Mouse (Mus musculus) intestine, postnatal 0 days (tissue): Measurements from ENCODE around the gene Usp33. TPM values are rescaled to one million over a fixed set of nuclear protein-coding genes. Genes with fewer than 3 reads are reported as not detected.

ENCODE experiments used
- ATAC-seq: fragments of 200-750 bp; cut with Nextera tagmentation; 2 replicates; pipeline ENCODE4 v1.8.0; 2017; ENCODE audit warnings: mild to moderate bottlenecking, moderate TSS enrichment, moderate library complexity
- H3K27ac ChIP-seq: fragments of 300-500 bp; sonication (generic); 2 replicates; pipeline ENCODE4 v1.5.1; 2014; ENCODE audit warnings: mild to moderate bottlenecking, low read depth, low read length, moderate library complexity
- H3K27me3 ChIP-seq: fragments of 300-500 bp; sonication (generic); replicated peaks from 2 replicates; pipeline ENCODE4 v1.6.1; 2014; ENCODE audit warnings: low read length, mixed read lengths; ENCODE audit not compliant: control insufficient read depth, insufficient read depth
- H3K36me3 ChIP-seq: fragments of 300-500 bp; sonication (generic); 2 replicates; pipeline ENCODE4 v1.6.1; 2014; ENCODE audit warnings: mild to moderate bottlenecking, moderate library complexity; ENCODE audit not compliant: control insufficient read depth, insufficient read depth
- H3K4me1 ChIP-seq: fragments of 300-500 bp; sonication (generic); replicated peaks from 2 replicates; pipeline ENCODE4 v1.6.1; 2014; ENCODE audit warnings: antibody characterized with exemption, low read length, mixed read lengths; ENCODE audit not compliant: control insufficient read depth, insufficient read depth
- H3K4me2 ChIP-seq: fragments of 300-500 bp; sonication (generic); replicated peaks from 2 replicates; pipeline ENCODE4 v1.6.1; 2014; ENCODE audit warnings: low read depth, mild to moderate bottlenecking, moderate library complexity
- H3K4me3 ChIP-seq: fragments of 300-500 bp; sonication (generic); 2 replicates; pipeline ENCODE4 v1.5.1; 2014; ENCODE audit warnings: low read depth, low read length
- H3K9ac ChIP-seq: fragments of 300-500 bp; sonication (generic); 2 replicates; pipeline ENCODE4 v1.6.1; 2014; ENCODE audit warnings: mild to moderate bottlenecking, low read depth, low read length
- H3K9me3 ChIP-seq: fragments of 300-500 bp; sonication (generic); 2 replicates; pipeline ENCODE4 v1.6.1; 2016; ENCODE audit warnings: mixed run types; ENCODE audit not compliant: control insufficient read depth
- CTCF ChIP-seq: sonication (generic); IDR thresholded peaks from 2 replicates; pipeline ENCODE4 v1.5.1; 2016; ENCODE audit warnings: low read depth, mild to moderate bottlenecking, control low read depth, antibody characterized with exemption, moderate library complexity
- WGBS: fragments of 180-500 bp; shearing (Covaris S2); extraction: QIAGEN DNeasy Blood & Tissue Kit; methylation state at CpG from one replicate; pipeline ENCODE4 v1.1.7; 2014; 5-methylcytosine and 5-hydroxymethylcytosine counted together
- polyA plus RNA-seq: library from polyadenylated mRNA; unstranded; fragments of >200 nt; fragmentation: Nextera tagmentation; extraction: Ambion mirVana; gene quantifications from 2 replicates; pipeline ENCODE4 v1.2.1, GENCODE M21; 2015

Usp33 gene
- polyA plus RNA-seq, 1 experiment from 2014 or later, result 18.7 TPM

GRCm38 (mm10) chr3:152405420-152405819 is 59.1 kb downstream of the Usp33 start:
- Histone ChIP-seq H3K27ac (no peak overlapping the region), H3K9ac (no peak overlapping the region), H3K4me2 (no peak overlapping the region), H3K27me3 (no peaks in the 10 kb centered on the region), H3K4me3 (no peak overlapping the region), H3K9me3 (no peaks in the 10 kb centered on the region), H3K36me3 (no peaks in the 10 kb centered on the region), H3K4me1 (peaks cover 4% of the 10 kb centered on the region; the same call in 1 of the 2 replicates)
- no peak for TF ChIP-seq CTCF
- 91% methylated on average over 7 of the region's 7 CpGs for WGBS
- no peak for ATAC-seq

- no peak overlapping the region for H3K4me3 ChIP-seq
- no peak overlapping the region for H3K9ac ChIP-seq
- no peaks in the 10 kb centered on the region for H3K36me3 ChIP-seq
- no peak for TF ChIP-seq CTCF
- no peaks in the 10 kb centered on the region for H3K9me3 ChIP-seq
- no peaks in the 10 kb centered on the region for H3K27me3 ChIP-seq
- 32% methylated on average over 4 of the region's 4 CpGs for WGBS
- H3K4me1 ChIP-seq, result peaks cover 4% of the 10 kb centered on the region
- no peak overlapping the region for H3K27ac ChIP-seq
- no peak overlapping the region for H3K4me2 ChIP-seq
- ATAC-seq, result no peak
These were observed 59.8 kb downstream of the Usp33 start for GRCm38 (mm10) chr3:152405978-152406640.

- H3K9me3 ChIP-seq, result no peaks in the 10 kb centered on the region
- H3K4me2 ChIP-seq, result no peak overlapping the region
- H3K36me3 ChIP-seq, result no peaks in the 10 kb centered on the region
- H3K4me3 ChIP-seq, result no peak overlapping the region
- no peak for ATAC-seq
- no peak overlapping the region for H3K9ac ChIP-seq
- TF ChIP-seq CTCF, result no peak
- 62% methylated on average over 7 of the region's 7 CpGs for WGBS
- no peaks in the 10 kb centered on the region for H3K27me3 ChIP-seq
- H3K27ac ChIP-seq, result no peak overlapping the region
- no peaks in the 10 kb centered on the region; the same call in none of the 2 replicates for H3K4me1 ChIP-seq
These were observed 64.8 kb downstream of the Usp33 start for GRCm38 (mm10) chr3:152410980-152411551.

- Histone ChIP-seq H3K27ac (no peak overlapping the region), H3K9ac (no peak overlapping the region), H3K36me3 (no peaks in the 10 kb centered on the region), H3K27me3 (no peaks in the 10 kb centered on the region), H3K4me2 (no peak overlapping the region), H3K9me3 (no peaks in the 10 kb centered on the region), H3K4me1 (no peaks in the 10 kb centered on the region; the same call in none of the 2 replicates), H3K4me3 (no peak overlapping the region)
- TF ChIP-seq CTCF, result no peak
- ATAC-seq, result no peak
- WGBS, result 79% methylated on average over 4 of the region's 4 CpGs
These were observed 66.1 kb downstream of the Usp33 start for GRCm38 (mm10) chr3:152412362-152412761.

- no peak overlapping the region for H3K4me2 ChIP-seq
- no peak overlapping the region for H3K27ac ChIP-seq
- H3K9ac ChIP-seq, result no peak overlapping the region
- no peaks in the 10 kb centered on the region for H3K9me3 ChIP-seq
- no peak for TF ChIP-seq CTCF
- no peak for ATAC-seq
- H3K27me3 ChIP-seq, result no peaks in the 10 kb centered on the region
- no peak overlapping the region for H3K4me3 ChIP-seq
- H3K4me1 ChIP-seq, result no peaks in the 10 kb centered on the region
- peaks cover 22% of the 10 kb centered on the region for H3K36me3 ChIP-seq
- 92% methylated on average over 8 of the region's 8 CpGs for WGBS
These were observed 82.6 kb downstream of the Usp33 start for GRCm38 (mm10) chr3:152428925-152429324.

GRCm38 (mm10) chr3:152432677-152433076 is 86.4 kb downstream of the Usp33 start:
- Histone ChIP-seq H3K4me1 (no peaks in the 10 kb centered on the region), H3K36me3 (peaks cover 14% of the 10 kb centered on the region), H3K4me2 (no peak overlapping the region), H3K27me3 (no peaks in the 10 kb centered on the region), H3K27ac (no peak overlapping the region), H3K9ac (no peak overlapping the region), H3K9me3 (no peaks in the 10 kb centered on the region), H3K4me3 (no peak overlapping the region)
- no peak for ATAC-seq
- 93% methylated on average over 7 of the region's 7 CpGs for WGBS
- no peak for TF ChIP-seq CTCF
